Mouse (Mus musculus) left cerebral cortex, postnatal 36 days (tissue): Measurements from ENCODE around the gene Olfr65. TPM values are rescaled to one million over a fixed set of nuclear protein-coding genes. Genes with fewer than 3 reads are reported as not detected.

Source experiments
- DNase-seq, 2 experiments: peaks; one replicate each; pipeline ENCODE4 v3.0.0; 2021 to 2022; ENCODE audit warnings: low spot score in 2 of 2, mixed read lengths in 1 of 2
- intact Hi-C: fragments of 180-260 bp; cut with DNase I; formaldehyde crosslinking; loops from one replicate; pipeline ENCODE4 v1.15.1; 2025
- total RNA-seq, 2 experiments: library from RNA; stranded (reverse); gene quantifications; 2 replicates each; pipeline ENCODE4 v1.2.3; 2021

The Olfr65 gene
- total RNA-seq, result not detected

- intact Hi-C loops, result no loop called here
- no peak for DNase-seq
Observed at GRCm38 (mm10) chr7:103903187-103903586, at the start of gene Olfr65. Gene Olfr65, plus strand, starts transcription at chr7:103903487.

DNA sequence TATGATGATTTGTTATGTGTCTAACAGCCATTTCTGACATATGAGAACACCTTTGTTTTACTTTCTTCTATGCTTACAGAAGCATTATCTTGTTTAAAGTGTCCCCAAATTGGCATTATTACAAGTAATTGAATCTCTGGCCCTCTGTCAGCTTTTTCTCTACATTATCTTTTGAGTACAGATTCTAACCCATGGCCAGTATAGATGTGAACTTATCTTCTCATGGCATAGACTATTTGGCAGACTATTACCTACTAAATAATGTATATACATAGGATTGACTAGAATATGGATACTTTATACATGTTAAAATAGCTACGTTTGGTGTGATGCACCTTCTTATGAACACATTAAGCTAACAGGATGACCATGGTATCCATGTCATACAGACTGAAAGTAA is 48.6 kb upstream of the Olfr65 start:
- no peak for DNase-seq
- intact Hi-C loops, result no loop called here

GRCm38 (mm10) chr7:103859076-103859475 is 44.2 kb upstream of the Olfr65 start:
- no peak for DNase-seq
- intact Hi-C loops, result no loop called here

DNA sequence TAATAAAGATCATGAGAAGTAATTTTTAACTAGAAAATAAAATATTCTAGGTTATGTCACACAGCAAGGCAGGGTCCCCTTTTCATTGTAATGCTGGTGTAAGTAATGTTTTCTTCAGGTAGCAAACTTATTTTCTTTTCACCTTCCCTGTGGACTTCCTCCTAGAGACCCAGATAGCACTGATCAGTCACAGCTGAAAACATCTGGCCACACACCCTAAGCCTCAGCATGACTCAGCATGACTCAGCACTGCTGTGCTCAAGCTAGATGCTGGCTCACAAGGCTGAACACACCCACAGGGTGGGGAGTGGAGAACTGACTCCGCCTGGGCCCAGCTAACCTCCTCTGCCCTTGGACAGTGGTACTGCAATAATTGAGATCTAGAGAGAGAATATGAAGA is 42.4 kb upstream of the Olfr65 start:
- no peak for DNase-seq
- intact Hi-C loops, result no loop called here

DNA sequence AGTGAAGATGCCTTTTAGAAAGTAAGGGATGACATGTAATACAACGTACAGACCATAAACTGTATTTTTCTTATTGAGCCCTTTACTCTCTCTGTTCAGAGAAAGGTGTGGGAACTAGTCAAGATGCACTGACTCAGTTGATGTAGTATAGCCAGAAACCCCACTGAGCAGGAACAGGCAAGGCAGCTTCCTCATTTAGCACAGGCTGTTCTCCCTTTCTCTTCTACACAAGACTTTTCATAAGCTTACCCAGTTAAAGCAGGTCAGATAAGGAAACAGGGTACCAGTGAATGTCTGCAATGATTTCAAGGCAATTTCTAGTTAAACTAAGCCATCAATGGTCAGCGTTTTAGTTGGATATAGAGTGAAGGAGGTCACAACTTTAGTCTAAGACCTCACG is 41.8 kb upstream of the Olfr65 start:
- intact Hi-C loops, result no loop called here
- DNase-seq, result no peak

DNA sequence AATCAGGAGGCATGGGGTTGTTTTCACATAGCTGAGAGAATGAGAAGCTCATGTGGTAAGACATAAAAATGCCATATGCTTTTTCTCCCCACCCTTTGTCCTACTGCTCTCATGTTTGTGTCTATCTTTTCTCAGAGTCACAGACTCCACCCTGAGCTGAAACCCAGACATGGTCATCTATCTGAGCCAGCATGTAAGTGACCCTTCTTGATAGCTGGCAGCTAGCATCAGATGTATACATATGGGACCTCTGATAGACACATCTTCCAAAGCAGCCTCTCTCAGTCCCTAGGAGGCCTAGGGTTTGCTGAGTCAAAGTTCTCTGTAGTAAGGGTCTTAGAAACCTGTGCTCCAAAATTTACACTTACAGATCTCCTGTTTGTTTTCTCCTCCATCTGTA is 37.6 kb upstream of the Olfr65 start:
- intact Hi-C loops, result no loop called here
- DNase-seq, result no peak

DNA sequence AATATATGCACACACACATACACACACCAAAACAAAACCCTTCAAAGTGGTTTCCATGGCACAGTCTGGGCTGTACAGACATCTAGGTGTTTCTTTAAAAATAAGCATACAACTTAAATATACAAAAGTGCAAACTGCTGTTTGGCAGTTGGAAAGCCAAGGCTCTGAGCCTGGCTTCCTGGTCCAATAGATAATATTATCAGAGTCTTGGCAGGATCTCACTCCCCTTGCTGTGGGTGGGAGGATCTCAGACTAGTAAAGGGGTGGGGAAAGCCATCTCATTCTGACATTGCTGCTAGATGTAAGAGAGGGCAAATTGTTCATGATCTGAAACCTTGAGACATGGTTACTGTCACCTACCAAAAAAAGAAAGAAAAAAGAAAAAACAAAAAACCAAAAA is 32.6 kb upstream of the Olfr65 start:
- intact Hi-C loops, result loop anchor here (5.0 kb wide), 2 partner anchors 1203 to 1358 kb away; no protein-coding TSS in a partner anchor
- no peak for DNase-seq

GRCm38 (mm10) chr7:103873064-103873463 is 30.2 kb upstream of the Olfr65 start:
- intact Hi-C loops, result loop anchor here (5.0 kb wide), 2 partner anchors 1206 to 1361 kb away; no protein-coding TSS in a partner anchor
- DNase-seq, result no peak

DNA sequence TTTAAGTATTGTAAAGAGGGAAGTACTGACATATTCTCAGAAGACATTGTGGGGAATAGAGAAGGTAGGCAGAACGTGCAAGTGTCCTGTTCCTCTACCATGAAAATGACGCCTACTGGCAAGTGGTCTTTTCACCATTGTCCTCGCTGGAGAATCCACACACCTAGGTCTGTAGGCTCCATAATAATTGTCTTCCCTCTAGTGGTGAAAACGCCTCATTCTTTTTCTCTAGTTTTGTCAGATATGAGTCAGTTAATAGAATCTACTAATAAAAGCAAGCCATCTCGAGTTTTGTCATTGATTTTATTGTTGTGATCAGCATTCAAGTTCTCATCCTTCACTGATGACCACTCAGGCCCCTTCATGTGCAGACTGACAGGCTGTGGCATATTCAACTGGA is 28.8 kb upstream of the Olfr65 start:
- DNase-seq, result no peak
- intact Hi-C loops, result loop anchor here (5.0 kb wide), 2 partner anchors 1207 to 1362 kb away; no protein-coding TSS in a partner anchor

- DNase-seq, result no peak
Observed at GRCm38 (mm10) chr7:103877093-103877492, 26.2 kb upstream of the Olfr65 start.

DNA sequence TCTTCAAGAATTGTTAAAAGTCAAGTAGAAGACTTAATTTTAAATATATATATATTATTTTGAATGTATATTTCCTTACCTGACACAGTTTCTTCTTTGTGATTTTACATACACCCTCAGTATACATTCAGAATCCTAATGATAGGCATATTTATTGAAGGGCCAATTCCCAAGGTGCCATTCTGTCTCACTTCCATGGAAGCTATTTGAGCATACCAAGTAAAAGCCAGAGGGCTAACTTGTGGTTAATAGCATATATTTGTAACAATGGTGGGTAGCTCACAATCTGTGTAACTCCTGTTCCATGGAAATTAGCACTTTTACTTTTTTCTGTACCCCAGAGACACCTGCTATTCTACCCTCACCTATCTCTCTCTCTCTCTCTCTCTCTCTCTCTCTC is 17.1 kb upstream of the Olfr65 start, which contains the start of gene Olfr66:
Gene Olfr66 (minus strand): TSS at position 101 of the 400 bp plus-strand sequence.
- no peak for DNase-seq
- intact Hi-C loops, result no loop called here

More at GRCm38 (mm10) chr7:103877093-103877492, 26.2 kb upstream of the Olfr65 start:
- intact Hi-C loops, result no loop called here

- intact Hi-C loops, result no loop called here
- no peak for DNase-seq
Observed at GRCm38 (mm10) chr7:103894385-103894784, 8.9 kb upstream of the Olfr65 start, which contains the start of gene Olfr64. Gene Olfr64, minus strand, starts transcription at chr7:103894485.

DNA sequence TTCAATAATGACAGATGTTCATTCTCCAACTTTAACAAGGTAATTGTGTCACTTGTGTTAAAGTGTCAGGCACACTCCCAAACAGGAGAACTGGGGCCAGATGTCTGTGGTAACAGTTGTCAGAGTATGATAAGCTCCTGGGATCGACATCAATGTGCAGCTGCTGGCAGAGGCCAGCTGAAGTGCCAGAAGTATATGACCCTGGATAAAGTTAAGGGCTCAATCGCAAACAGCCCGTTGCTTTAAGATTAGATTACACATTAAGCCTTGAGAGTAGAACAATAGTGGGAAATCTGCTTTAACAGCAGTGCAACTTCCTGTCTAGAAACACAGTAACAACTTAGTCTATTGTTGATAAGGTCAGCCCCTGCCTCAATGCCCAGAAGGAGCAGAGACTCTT is 6.8 kb downstream of the Olfr65 start:
- intact Hi-C loops, result no loop called here
- DNase-seq, result no peak

DNA sequence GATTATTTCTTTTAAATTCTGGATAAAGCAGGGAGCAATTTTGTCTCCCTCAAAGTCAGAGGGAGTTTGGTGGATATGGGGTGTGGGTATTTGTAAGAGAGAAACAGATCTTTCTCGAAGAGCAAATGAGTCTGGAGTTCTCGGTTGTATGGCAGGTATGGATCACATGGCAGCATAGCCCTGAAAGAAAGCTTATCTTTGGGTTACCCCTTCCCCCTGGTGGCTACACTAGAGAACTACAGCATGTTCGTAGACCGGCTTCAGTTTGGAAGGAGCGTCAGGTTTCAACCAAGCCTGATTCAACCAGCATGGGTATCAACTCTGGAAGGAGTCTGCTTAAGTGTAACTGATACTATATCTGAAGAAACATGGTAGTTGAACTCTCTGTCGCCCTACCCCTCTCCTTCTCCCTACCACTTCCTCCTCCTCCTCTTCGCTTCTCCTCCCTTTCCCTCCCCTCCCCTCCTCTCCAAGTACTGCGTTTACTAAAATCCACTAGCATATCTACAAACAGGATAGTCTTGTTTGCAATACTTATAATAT is 9.8 kb downstream of the Olfr65 start:
- no peak for DNase-seq
- intact Hi-C loops, result no loop called here

DNA sequence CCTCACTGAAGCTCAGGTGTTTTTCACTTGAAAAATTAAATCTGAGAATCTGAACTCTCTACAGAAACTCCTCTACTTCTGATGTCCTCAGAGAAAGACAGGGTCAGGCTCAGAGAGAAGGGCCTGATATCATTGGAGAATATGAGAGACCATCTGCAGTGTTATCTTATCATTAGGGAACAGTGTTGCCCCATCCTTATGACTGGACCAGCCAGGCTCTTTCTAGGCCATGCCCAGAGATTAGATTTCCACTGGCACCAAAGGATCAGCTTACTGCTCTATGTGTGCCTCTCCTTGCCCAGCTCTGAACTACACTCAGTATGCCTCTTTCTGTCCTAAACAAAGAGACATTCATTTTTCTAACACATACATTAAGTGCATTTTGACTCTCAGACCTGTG is 12.1 kb downstream of the Olfr65 start:
- intact Hi-C loops, result no loop called here
- DNase-seq, result no peak

GRCm38 (mm10) chr7:103928525-103928924 is 25.2 kb downstream of the Olfr65 start, which contains the start of gene Olfr631:
Gene Olfr631, plus strand, starts transcription at chr7:103928825.
- no peak for DNase-seq
- intact Hi-C loops, result no loop called here

- no peak for DNase-seq
- intact Hi-C loops, result no loop called here
Observed at GRCm38 (mm10) chr7:103934264-103934663, 31.0 kb downstream of the Olfr65 start, which contains the start of gene Olfr632. Gene Olfr632, plus strand, starts transcription at chr7:103934347.

- no peak for DNase-seq
- intact Hi-C loops, result no loop called here
Observed at GRCm38 (mm10) chr7:103942730-103943129, 39.4 kb downstream of the Olfr65 start.

GRCm38 (mm10) chr7:103944137-103944536 is 40.9 kb downstream of the Olfr65 start, which contains the start of gene Olfr633:
Gene Olfr633, plus strand, starts transcription at chr7:103944437.
- intact Hi-C loops, result no loop called here
- DNase-seq, result no peak
